Comparison of ENCODE assay signal across 19 mouse cellular contexts in the genomic region with DNA sequence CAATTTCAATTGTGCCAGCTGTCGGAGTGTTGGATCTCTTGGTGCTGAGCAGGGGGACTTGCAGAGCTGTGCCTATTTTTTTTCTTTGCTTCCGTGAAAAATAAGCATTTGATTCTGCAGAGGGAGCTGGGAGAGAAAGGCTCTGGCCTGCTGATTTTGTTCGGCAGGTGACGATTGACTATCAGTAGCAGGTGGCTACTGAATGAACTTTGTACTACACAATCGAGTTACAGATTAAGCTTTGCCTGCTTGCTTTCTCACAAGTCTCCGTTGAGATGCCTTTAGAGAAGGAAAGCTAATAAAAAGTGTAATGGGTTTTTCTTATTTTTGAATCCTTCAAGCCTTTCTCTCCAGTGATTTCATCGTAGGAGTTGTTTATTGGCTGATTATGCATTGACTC. TPM values are rescaled to one million over a fixed set of nuclear protein-coding genes. Genes with fewer than 3 reads are reported as not detected.
DNase-seq lines count a peak whose midpoint lies in the region; ATAC-seq lines count a peak whose summit lies in the region.
"Had no signal": no experiment of that assay in that cellular context is flagged by ENCODE, and none has a peak within 500 bp of the region (broad histone marks: within the 10 kb centered on the region; RNA-seq: fewer than 3 reads in every experiment).

No protein-coding gene starts in this region.

- peak; percentile 41; the same call in 1 of the 2 replicates for ATAC-seq in frontal cortex, adult (ENCODE audit: low TSS enrichment)
- ATAC-seq: liver, postnatal 0 days; midbrain, embryonic 16.5 days had no signal

- intact Hi-C loops in gastrocnemius, postnatal 36 days (cut with DNase I): no loop called here

- no peak for DNase-seq in frontal cortex, postnatal 36 days (ENCODE audit: low spot score in 2 of 2)
- peak; percentile 9 for DNase-seq in layer of hippocampus, adult 9-11 months
- no peak for DNase-seq in layer of hippocampus, adult 8-10 months (ENCODE audit: low spot score in 2 of 2)
- peak; percentile 5 for DNase-seq in forelimb bud, embryonic 11.5 days (ENCODE audit: low read depth, low spot score)
- no peak for DNase-seq in gastrocnemius, postnatal 36 days
- DNase-seq in cerebellum, postnatal 25 days: no peak
- DNase-seq: adrenal gland, adult 8-10 months; cerebellum, adult 11-12 months; cerebellum, postnatal 10 days; gastrocnemius, adult 2 months; heart, postnatal 10 days; kidney, postnatal 25 days; liver, postnatal 0 days; lung, postnatal 36 days; thymus, postnatal 14 days had no signal

RNA-seq across cellular contexts. Expression of gene Wdr49, which starts 6.8 kb away (rescaled TPM):
- total RNA-seq in layer of hippocampus, adult 8-10 months (2022): 1 to 10 TPM; 1.0 to 1.8 (median 1.1) TPM
- total RNA-seq in gastrocnemius, postnatal 36 days (2021): not detected
- total RNA-seq: adrenal gland, adult 8-10 months; gastrocnemius, adult 2 months; gastrocnemius, postnatal 4 days; megakaryocyte, adult 5-6 weeks had no signal

Comparison
In these comparisons a context has a peak if more than half of its experiments do, and no peak if none do; other contexts are left out.
1. DNase-seq: peak in layer of hippocampus, adult 9-11 months (single experiment) and forelimb bud, embryonic 11.5 days (single experiment); none in frontal cortex, postnatal 36 days (0 of 2), layer of hippocampus, adult 8-10 months (0 of 2), gastrocnemius, postnatal 36 days (0 of 2) and cerebellum, postnatal 25 days (0 of 2).